Mouse (Mus musculus): Measurements from ENCODE around the gene Atp2a3. TPM values are rescaled to one million over a fixed set of nuclear protein-coding genes. Genes with fewer than 3 reads are reported as not detected.
A peak's percentile ranks its signal among the peaks of the same experiment; 100 is the strongest.

Gene Atp2a3
- polyA plus RNA-seq, 1 experiment = 3.7 TPM

DNA sequence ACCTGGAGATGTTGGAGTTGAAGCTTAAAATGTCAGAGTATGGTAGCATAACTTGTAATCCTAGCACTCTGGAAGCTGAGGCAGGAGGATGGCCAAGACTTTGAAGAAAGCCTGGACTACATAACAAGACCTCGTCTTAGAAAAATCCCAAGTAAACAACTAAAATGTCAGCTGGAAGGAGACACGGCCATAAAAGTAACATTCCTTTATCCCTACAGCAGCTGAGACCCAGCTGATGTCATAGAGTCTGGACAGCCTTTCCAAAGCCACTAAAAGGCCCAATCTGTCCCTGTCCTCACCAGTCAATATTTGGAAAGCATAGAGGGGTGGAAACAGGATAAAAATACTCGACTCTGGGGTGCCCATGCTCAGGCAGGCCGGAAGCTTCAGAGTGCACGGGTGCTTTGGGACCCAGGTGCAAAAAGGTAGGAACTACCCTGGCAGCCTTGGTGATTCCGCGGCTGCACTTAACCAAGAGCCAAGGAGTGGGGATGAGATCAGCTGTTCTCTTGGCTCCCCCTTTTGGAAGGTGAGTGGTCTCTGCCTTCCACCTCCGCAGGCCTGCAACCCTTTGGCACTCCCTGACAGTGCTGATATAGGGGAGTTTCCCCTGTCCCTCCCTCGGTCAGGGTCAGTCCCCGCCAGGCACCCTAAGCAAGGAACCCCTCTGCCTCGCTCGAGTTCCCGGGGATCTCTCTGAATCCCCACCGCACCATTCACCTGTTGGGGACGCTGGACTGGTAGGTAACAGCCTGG is 867 bp upstream of the Atp2a3 start:
- Histone ChIP-seq H3K4me3 (ENCODE audit: low read depth, low read length) (peak overlapping the region; percentile 63), H3K4me1 (ENCODE audit: control insufficient read depth, insufficient read depth, low read length) (peaks cover 2% of the 10 kb centered on the region), H3K9me3 (replicated peaks; ENCODE audit: control insufficient read depth, insufficient read depth, low read length, poor library complexity, severe bottlenecking) (no peaks in the 10 kb centered on the region), H3K27me3 (ENCODE audit: control insufficient read depth, insufficient read depth, low read length, poor library complexity, severe bottlenecking) (no peaks in the 10 kb centered on the region), H3K27ac (ENCODE audit: insufficient read depth, low read length) (no peak overlapping the region), H3K36me3 (ENCODE audit: control insufficient read depth, insufficient read depth, low read length, poor library complexity, severe bottlenecking) (no peaks in the 10 kb centered on the region), H3K9ac (ENCODE audit: low read depth, poor library complexity, severe bottlenecking) (peak overlapping the region; percentile 7; the same call in 1 of the 2 replicates)
- TF ChIP-seq EP300 (IDR thresholded peaks at IDR 0.05; ENCODE audit: insufficient read depth, low read depth, low read length) = no peak
- peak; percentile 41 for TF ChIP-seq CTCF (IDR thresholded peaks at IDR 0.05; ENCODE audit: low read depth, low read length)
- TF ChIP-seq POLR2A (IDR thresholded peaks at IDR 0.05; ENCODE audit: insufficient read depth, low read length) = no peak

DNA sequence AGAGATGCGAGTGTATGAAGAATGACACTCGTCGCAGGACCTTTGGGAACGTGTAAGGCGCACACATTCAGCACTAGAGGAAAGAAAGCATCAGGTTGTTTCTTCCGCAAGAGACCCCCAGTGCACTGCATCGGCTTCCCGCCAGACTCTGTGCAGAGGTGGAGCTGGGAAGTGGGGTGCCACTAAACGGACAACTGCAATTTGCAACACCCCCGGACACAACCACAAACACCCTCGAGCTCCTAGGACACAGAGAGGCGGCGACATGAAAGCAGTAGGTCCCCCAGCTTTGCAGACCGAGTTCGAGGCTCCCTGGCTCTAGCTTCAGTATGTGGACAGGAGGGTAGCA is 272 bp upstream of the Atp2a3 start:
- Histone ChIP-seq H3K9me3 (replicated peaks; ENCODE audit: control insufficient read depth, insufficient read depth, low read length, poor library complexity, severe bottlenecking) (no peaks in the 10 kb centered on the region), H3K27ac (ENCODE audit: insufficient read depth, low read length) (no peak overlapping the region), H3K4me1 (ENCODE audit: control insufficient read depth, insufficient read depth, low read length) (peaks cover 2% of the 10 kb centered on the region), H3K4me3 (ENCODE audit: low read depth, low read length) (peak overlapping the region; percentile 63), H3K27me3 (ENCODE audit: control insufficient read depth, insufficient read depth, low read length, poor library complexity, severe bottlenecking) (no peaks in the 10 kb centered on the region), H3K9ac (ENCODE audit: low read depth, poor library complexity, severe bottlenecking) (peak overlapping the region; percentile 7), H3K36me3 (ENCODE audit: control insufficient read depth, insufficient read depth, low read length, poor library complexity, severe bottlenecking) (no peaks in the 10 kb centered on the region)
- TF ChIP-seq CTCF (IDR thresholded peaks at IDR 0.05; ENCODE audit: low read depth, low read length) (no peak), EP300 (IDR thresholded peaks at IDR 0.05; ENCODE audit: insufficient read depth, low read depth, low read length) (no peak), POLR2A (IDR thresholded peaks at IDR 0.05; ENCODE audit: insufficient read depth, low read length) (no peak)

DNA sequence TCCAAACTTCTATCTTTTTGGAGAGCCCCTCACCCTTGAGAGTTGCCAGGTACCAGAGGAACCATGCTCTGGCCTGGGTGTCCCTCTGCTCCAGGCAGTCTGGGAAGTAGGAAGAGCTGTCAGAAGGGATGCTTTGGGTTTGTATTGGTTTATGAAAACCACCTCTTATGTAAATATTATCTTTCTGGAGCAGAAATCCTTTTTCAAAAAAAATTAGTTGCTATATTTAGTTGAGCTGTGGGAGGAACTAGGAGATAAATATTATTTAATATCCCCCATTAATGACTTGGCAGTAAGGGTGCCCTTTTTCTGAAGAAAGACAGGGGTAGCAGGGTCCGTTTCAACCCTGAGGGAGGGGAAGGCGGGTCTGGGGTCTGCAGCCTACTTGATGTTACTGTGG is 1.4 kb downstream of the Atp2a3 start:
- Histone ChIP-seq H3K9me3 (replicated peaks; ENCODE audit: control insufficient read depth, insufficient read depth, low read length, poor library complexity, severe bottlenecking) (no peaks in the 10 kb centered on the region), H3K27me3 (ENCODE audit: control insufficient read depth, insufficient read depth, low read length, poor library complexity, severe bottlenecking) (no peaks in the 10 kb centered on the region), H3K4me1 (ENCODE audit: control insufficient read depth, insufficient read depth, low read length) (peaks cover 2% of the 10 kb centered on the region), H3K9ac (ENCODE audit: low read depth, poor library complexity, severe bottlenecking) (no peak overlapping the region), H3K27ac (ENCODE audit: insufficient read depth, low read length) (no peak overlapping the region), H3K4me3 (ENCODE audit: low read depth, low read length) (no peak overlapping the region), H3K36me3 (ENCODE audit: control insufficient read depth, insufficient read depth, low read length, poor library complexity, severe bottlenecking) (no peaks in the 10 kb centered on the region)
- TF ChIP-seq EP300 (IDR thresholded peaks at IDR 0.05; ENCODE audit: insufficient read depth, low read depth, low read length) (no peak), POLR2A (IDR thresholded peaks at IDR 0.05; ENCODE audit: insufficient read depth, low read length) (no peak), CTCF (IDR thresholded peaks at IDR 0.05; ENCODE audit: low read depth, low read length) (no peak)

DNA sequence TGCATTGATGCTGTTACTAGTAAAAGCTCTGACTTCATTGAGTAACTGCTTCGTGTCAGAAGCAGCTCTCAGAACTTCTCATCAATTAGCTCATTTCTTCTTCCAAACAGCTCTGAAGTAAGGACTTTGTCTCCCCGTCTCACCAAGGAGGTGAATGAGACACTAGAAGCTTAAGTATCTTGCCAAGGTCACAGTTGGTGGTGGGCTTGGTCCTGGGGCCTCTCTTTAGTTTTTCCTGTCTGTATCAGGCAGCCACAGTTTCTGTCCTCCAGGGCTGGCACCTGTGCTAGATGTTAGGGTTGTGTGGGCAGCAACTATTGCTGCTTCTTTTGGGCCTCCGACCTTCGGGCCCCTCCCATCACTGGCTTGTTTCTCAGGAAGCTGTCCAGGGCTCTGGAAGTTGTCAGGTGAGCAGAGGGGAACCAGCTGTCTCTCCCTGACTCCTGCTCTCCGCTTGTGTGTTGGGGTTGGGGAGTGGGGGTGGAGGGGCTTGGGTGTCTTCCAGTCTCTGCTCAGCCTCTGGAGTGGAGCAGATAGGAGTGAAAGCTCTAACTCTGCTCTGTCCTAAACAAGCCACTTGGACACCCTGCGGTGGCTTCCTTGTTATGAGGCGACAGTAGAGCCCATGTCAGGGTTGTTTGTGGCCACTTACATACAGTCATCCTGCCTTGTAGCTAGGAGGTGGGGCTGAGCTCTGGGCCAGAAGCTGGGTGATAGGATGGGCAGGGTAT is 2.3 kb downstream of the Atp2a3 start:
- Histone ChIP-seq H3K4me3 (ENCODE audit: low read depth, low read length) (no peak overlapping the region), H3K9me3 (replicated peaks; ENCODE audit: control insufficient read depth, insufficient read depth, low read length, poor library complexity, severe bottlenecking) (no peaks in the 10 kb centered on the region), H3K9ac (ENCODE audit: low read depth, poor library complexity, severe bottlenecking) (no peak overlapping the region), H3K27me3 (ENCODE audit: control insufficient read depth, insufficient read depth, low read length, poor library complexity, severe bottlenecking) (no peaks in the 10 kb centered on the region), H3K27ac (ENCODE audit: insufficient read depth, low read length) (no peak overlapping the region), H3K36me3 (ENCODE audit: control insufficient read depth, insufficient read depth, low read length, poor library complexity, severe bottlenecking) (no peaks in the 10 kb centered on the region), H3K4me1 (ENCODE audit: control insufficient read depth, insufficient read depth, low read length) (peaks cover 2% of the 10 kb centered on the region)
- TF ChIP-seq CTCF (IDR thresholded peaks at IDR 0.05; ENCODE audit: low read depth, low read length) = no peak
- no peak for TF ChIP-seq POLR2A (IDR thresholded peaks at IDR 0.05; ENCODE audit: insufficient read depth, low read length)
- no peak for TF ChIP-seq EP300 (IDR thresholded peaks at IDR 0.05; ENCODE audit: insufficient read depth, low read depth, low read length)

DNA sequence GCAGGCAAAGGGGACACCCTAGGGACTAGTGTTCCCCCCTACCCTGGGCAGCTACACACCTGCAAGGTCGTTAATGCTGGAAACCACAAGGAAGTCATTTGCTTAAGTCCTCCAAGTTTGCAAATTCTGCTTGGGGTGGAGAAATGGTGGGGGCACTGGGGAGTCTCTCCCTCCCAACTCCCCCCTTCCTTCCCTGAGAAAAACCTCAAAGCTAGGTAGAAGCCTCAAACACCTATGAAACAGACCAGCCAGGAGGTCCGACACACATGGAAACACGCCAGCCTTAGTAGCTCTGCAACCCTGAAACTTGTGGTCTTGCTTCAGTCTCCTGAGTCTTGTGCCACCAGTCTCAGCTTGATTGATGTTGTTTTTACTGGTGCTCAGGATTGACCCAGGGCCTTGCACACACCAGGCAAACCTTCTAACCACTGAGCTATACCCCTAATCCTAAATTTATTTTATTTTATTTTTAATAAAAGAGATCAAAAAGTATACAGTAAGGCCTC is 2.9 kb downstream of the Atp2a3 start:
- no peak overlapping the region for H3K27ac ChIP-seq (ENCODE audit: insufficient read depth, low read length)
- H3K4me1 ChIP-seq (ENCODE audit: control insufficient read depth, insufficient read depth, low read length) = peaks cover 2% of the 10 kb centered on the region
- H3K9me3 ChIP-seq (replicated peaks; ENCODE audit: control insufficient read depth, insufficient read depth, low read length, poor library complexity, severe bottlenecking) = no peaks in the 10 kb centered on the region
- no peaks in the 10 kb centered on the region for H3K36me3 ChIP-seq (ENCODE audit: control insufficient read depth, insufficient read depth, low read length, poor library complexity, severe bottlenecking)
- TF ChIP-seq EP300 (IDR thresholded peaks at IDR 0.05; ENCODE audit: insufficient read depth, low read depth, low read length) (no peak), CTCF (IDR thresholded peaks at IDR 0.05; ENCODE audit: low read depth, low read length) (no peak), POLR2A (IDR thresholded peaks at IDR 0.05; ENCODE audit: insufficient read depth, low read length) (no peak)
- H3K4me3 ChIP-seq (ENCODE audit: low read depth, low read length) = no peak overlapping the region
- no peaks in the 10 kb centered on the region for H3K27me3 ChIP-seq (ENCODE audit: control insufficient read depth, insufficient read depth, low read length, poor library complexity, severe bottlenecking)
- no peak overlapping the region for H3K9ac ChIP-seq (ENCODE audit: low read depth, poor library complexity, severe bottlenecking)
